Mouse (Mus musculus) CH12.LX (cell line): Measurements from ENCODE around the gene Fat2. TPM values are rescaled to one million over a fixed set of nuclear protein-coding genes. Genes with fewer than 3 reads are reported as not detected.

Experiments
- DNase-seq: peaks from one replicate; pipeline ENCODE4 v3.0.0-alpha.2; 2013; ENCODE audit errors: extremely low read depth
- H3K27ac ChIP-seq: 2 replicates; pipeline ENCODE4 v1.5.1; 2012; ENCODE audit warnings: low read depth, mild to moderate bottlenecking, control low read depth, moderate library complexity; ENCODE audit not compliant: insufficient read depth
- H3K27me3 ChIP-seq: replicated peaks from 2 replicates; pipeline ENCODE3; 2012; ENCODE audit warnings: inconsistent platforms
- H3K36me3 ChIP-seq, 2 experiments: replicated peaks in 1 of 2; 2 replicates each; pipeline versions ENCODE3 to v1.6.1; 2012; ENCODE audit warnings: inconsistent platforms in 1 of 2, low read length in 1 of 2, mild to moderate bottlenecking in 1 of 2, mixed read lengths in 1 of 2, moderate library complexity in 1 of 2; ENCODE audit not compliant: control insufficient read depth in 1 of 2, insufficient read depth in 1 of 2
- H3K4me1 ChIP-seq, 2 experiments: 2 replicates each; pipeline ENCODE4 v1.6.1; 2012; ENCODE audit warnings: inconsistent platforms in 1 of 2, moderate library complexity in 1 of 2; ENCODE audit not compliant: insufficient read depth in 2 of 2, control insufficient read depth in 1 of 2
- H3K4me2 ChIP-seq: 2 replicates; pipeline ENCODE4 v1.6.1; 2012; ENCODE audit warnings: low read depth, mild to moderate bottlenecking, control low read depth; ENCODE audit not compliant: poor library complexity, insufficient read depth, severe bottlenecking
- H3K4me3 ChIP-seq, 3 experiments: fragments of 150-350 bp in 1 of 3; sonication (generic) in 1 of 3; replicated peaks in 1 of 3; 2 replicates each; pipeline versions ENCODE3 to v1.5.1; 2011 to 2012; ENCODE audit warnings: low read depth in 2 of 3, low read length in 2 of 3, mild to moderate bottlenecking in 2 of 3, moderate library complexity in 2 of 3, control low read depth in 1 of 3, improper control_type of control experiment in 1 of 3, inconsistent platforms in 1 of 3, mixed read lengths in 1 of 3; ENCODE audit not compliant: poor library complexity in 1 of 3
- H3K79me2 ChIP-seq: replicated peaks from 2 replicates; pipeline ENCODE4 v1.6.1; 2012; ENCODE audit warnings: mild to moderate bottlenecking, moderate library complexity; ENCODE audit not compliant: control insufficient read depth, poor library complexity, insufficient read depth, severe bottlenecking; ENCODE audit errors: extremely low read depth
- H3K9ac ChIP-seq: 2 replicates; pipeline ENCODE4 v1.6.1; 2012; ENCODE audit warnings: low read depth, mild to moderate bottlenecking, control low read depth, moderate library complexity; ENCODE audit not compliant: insufficient read depth
- H3K9me3 ChIP-seq: replicated peaks from 2 replicates; pipeline ENCODE3; 2012; ENCODE audit warnings: low read length, inconsistent platforms, mixed read lengths
- BHLHE40 ChIP-seq: IDR thresholded peaks from 2 replicates; pipeline ENCODE4 v1.6.1; 2011; ENCODE audit warnings: mild to moderate bottlenecking, low read depth, low read length, improper control_type of control experiment
- CHD1 ChIP-seq: IDR thresholded peaks from 2 replicates; pipeline ENCODE4 v1.6.1; 2012; ENCODE audit warnings: low read depth, low read length, improper control_type of control experiment, inconsistent platforms
- E2F4 ChIP-seq: IDR thresholded peaks from 2 replicates; pipeline ENCODE4 v1.6.1; 2011; ENCODE audit warnings: low read depth, low read length, improper control_type of control experiment; ENCODE audit not compliant: insufficient replicate concordance
- EP300 ChIP-seq: IDR thresholded peaks from 2 replicates; pipeline ENCODE4 v1.6.1; 2011; ENCODE audit warnings: low read length, improper control_type of control experiment
- ETS1 ChIP-seq: conservative IDR thresholded peaks from 2 replicates; pipeline ENCODE4 v1.6.1; 2012; ENCODE audit warnings: low read depth, mild to moderate bottlenecking, inconsistent platforms, low read length, improper control_type of control experiment, moderate library complexity
- GABPA ChIP-seq: IDR thresholded peaks from 2 replicates; pipeline ENCODE4 v1.6.1; 2012; ENCODE audit warnings: low read depth, low read length, improper control_type of control experiment, inconsistent platforms; ENCODE audit not compliant: insufficient replicate concordance
- HCFC1 ChIP-seq: IDR thresholded peaks from 2 replicates; pipeline ENCODE4 v1.6.1; 2012; ENCODE audit warnings: low read depth, mild to moderate bottlenecking, inconsistent platforms, low read length, improper control_type of control experiment
- IRF4 ChIP-seq: IDR thresholded peaks from 2 replicates; pipeline ENCODE4 v1.6.1; 2014; ENCODE audit warnings: low read depth, mild to moderate bottlenecking, inconsistent platforms, low read length, improper control_type of control experiment
- JUN ChIP-seq: IDR thresholded peaks from 2 replicates; pipeline ENCODE4 v1.6.1; 2011; ENCODE audit warnings: low read depth, mild to moderate bottlenecking, low read length, improper control_type of control experiment, moderate library complexity; ENCODE audit not compliant: insufficient read depth
- JUND ChIP-seq: conservative IDR thresholded peaks from 2 replicates; pipeline ENCODE4 v1.6.1; 2011; ENCODE audit warnings: low read depth, low read length, improper control_type of control experiment
- MAFK ChIP-seq: IDR thresholded peaks from 2 replicates; pipeline ENCODE4 v1.6.1; 2011; ENCODE audit warnings: low read length, improper control_type of control experiment; ENCODE audit not compliant: insufficient replicate concordance
- MAX ChIP-seq: IDR thresholded peaks from 2 replicates; pipeline ENCODE4 v1.6.1; 2011; ENCODE audit warnings: low read length, improper control_type of control experiment
- MEF2A ChIP-seq: IDR thresholded peaks from 2 replicates; pipeline ENCODE4 v1.6.1; 2014; ENCODE audit warnings: low read depth, mild to moderate bottlenecking, inconsistent platforms, low read length, improper control_type of control experiment, borderline replicate concordance
- MXI1 ChIP-seq: IDR thresholded peaks from 2 replicates; pipeline ENCODE4 v1.6.1; 2011; ENCODE audit warnings: mild to moderate bottlenecking, low read depth, low read length, improper control_type of control experiment
- MYC ChIP-seq: IDR thresholded peaks from 2 replicates; pipeline ENCODE4 v1.6.1; 2011; ENCODE audit warnings: low read depth, mild to moderate bottlenecking, improper control_type of control experiment, low read length
- NELFE ChIP-seq: IDR thresholded peaks from 2 replicates; pipeline ENCODE4 v1.6.1; 2011; ENCODE audit warnings: low read depth, low read length, improper control_type of control experiment
- PAX5 ChIP-seq: IDR thresholded peaks from 2 replicates; pipeline ENCODE4 v1.6.1; 2012; ENCODE audit warnings: low read length, inconsistent platforms, mixed read lengths
- POLR2A ChIP-seq: IDR thresholded peaks from 2 replicates; pipeline ENCODE4 v1.6.1; 2011; ENCODE audit warnings: low read depth, mild to moderate bottlenecking, improper control_type of control experiment, low read length
- POLR2AphosphoS2 ChIP-seq: IDR thresholded peaks from 2 replicates; pipeline ENCODE4 v1.6.1; 2011; ENCODE audit warnings: low read depth, low read length, improper control_type of control experiment
- RCOR1 ChIP-seq: conservative IDR thresholded peaks from 2 replicates; pipeline ENCODE4 v1.6.1; 2012; ENCODE audit warnings: low read depth, mild to moderate bottlenecking, inconsistent platforms, low read length, improper control_type of control experiment
- SIN3A ChIP-seq: IDR thresholded peaks from 2 replicates; pipeline ENCODE4 v1.6.1; 2012; ENCODE audit warnings: low read length, improper control_type of control experiment, inconsistent platforms
- TBP ChIP-seq: conservative IDR thresholded peaks from 2 replicates; pipeline ENCODE4 v1.6.1; 2011; ENCODE audit warnings: low read depth, low read length, improper control_type of control experiment
- UBTF ChIP-seq: IDR thresholded peaks from 2 replicates; pipeline ENCODE4 v1.6.1; 2012; ENCODE audit warnings: low read depth, mild to moderate bottlenecking, inconsistent platforms, low read length, improper control_type of control experiment, moderate library complexity
- ZC3H11A ChIP-seq: IDR thresholded peaks from 2 replicates; pipeline ENCODE4 v1.6.1; 2012; ENCODE audit warnings: low read depth, mild to moderate bottlenecking, inconsistent platforms, low read length, improper control_type of control experiment
- ZKSCAN1 ChIP-seq: IDR thresholded peaks from 2 replicates; pipeline ENCODE4 v1.6.1; 2012; ENCODE audit warnings: low read depth, inconsistent platforms, low read length, improper control_type of control experiment, borderline replicate concordance
- ZMIZ1 ChIP-seq: IDR thresholded peaks from 2 replicates; pipeline ENCODE4 v1.6.1; 2012; ENCODE audit warnings: low read depth, mild to moderate bottlenecking, inconsistent platforms, low read length, improper control_type of control experiment
- dilution Hi-C: fragments of 300-500 bp; cut with MboI; formaldehyde crosslinking; loops from 2 replicates; pipeline ENCODE4 v1.14.3; 2020; ENCODE audit warnings: low sequenced_read_pairs; ENCODE audit not compliant: extremely low pct_unique_long_range_greater_than_20kb, extremely low pct_ligation_motif_present
- in situ Hi-C: fragments of 300-500 bp; cut with MboI; formaldehyde crosslinking; loops from 3 replicates; pipeline ENCODE4 v1.14.3; 2019; ENCODE audit warnings: low sequenced_read_pairs, low pct_ligation_motif_present, low pct_unique_long_range_greater_than_20kb, mixed read lengths
- polyA plus RNA-seq: library from polyadenylated mRNA; unstranded; fragments of >175 nt; gene quantifications from 2 replicates; pipeline ENCODE4 v1.2.1, GENCODE M21; 2012; ENCODE audit warnings: low read depth; ENCODE audit not compliant: insufficient read length
- total RNA-seq, 2 experiments: library from RNA; depleted of rRNA; stranded (reverse); fragments of 300-350 nt in 1 of 2; fragments of >200 nt in 1 of 2; gene quantifications; 2 replicates each; pipeline ENCODE4 v1.2.3; 2012 to 2014

The Fat2 gene
- total and polyA plus RNA-seq, 3 experiments = under 0.01 TPM; not detected in 2

GRCm38 (mm10) chr11:55217880-55218279, 118.5 kb downstream of the Fat2 start:
- in situ Hi-C loops (no loop called here), dilution Hi-C loops (no loop called here)
- no peak for TF ChIP-seq GABPA
- TF ChIP-seq IRF4 = no peak
- TF ChIP-seq EP300 = no peak
- TF ChIP-seq MAFK = no peak
- no peak for TF ChIP-seq UBTF
- TF ChIP-seq RCOR1 = no peak
- no peak for TF ChIP-seq BHLHE40
- TF ChIP-seq ZC3H11A = no peak
- no peak for TF ChIP-seq MXI1
- no peak for TF ChIP-seq HCFC1
- no peak for TF ChIP-seq PAX5
- TF ChIP-seq MYC = no peak
- no peak for TF ChIP-seq MAX
- no peak for TF ChIP-seq ZMIZ1
- TF ChIP-seq ZKSCAN1 = no peak
- no peak for TF ChIP-seq CHD1
- H3K9ac ChIP-seq = no peak overlapping the region
- H3K79me2 ChIP-seq = no peaks in the 10 kb centered on the region
- H3K27ac ChIP-seq = no peak overlapping the region
- no peak overlapping the region for H3K4me3 ChIP-seq
- no peak overlapping the region for H3K4me2 ChIP-seq
- DNase-seq = no peak
- no peaks in the 10 kb centered on the region for H3K27me3 ChIP-seq
- no peaks in the 10 kb centered on the region for H3K4me1 ChIP-seq
- peaks cover 7 to 72% of the 10 kb centered on the region in 2 experiments for H3K36me3 ChIP-seq
- H3K9me3 ChIP-seq = no peaks in the 10 kb centered on the region

GRCm38 (mm10) chr11:55217418-55217817, 118.9 kb downstream of the Fat2 start:
- Histone ChIP-seq H3K36me3 (peaks cover 7 to 70% of the 10 kb centered on the region in 2 experiments), H3K9ac (no peak overlapping the region), H3K4me1 (no peaks in the 10 kb centered on the region), H3K9me3 (no peaks in the 10 kb centered on the region), H3K27ac (no peak overlapping the region), H3K27me3 (no peaks in the 10 kb centered on the region), H3K79me2 (no peaks in the 10 kb centered on the region), H3K4me3 (no peak overlapping the region), H3K4me2 (no peak overlapping the region)
- in situ Hi-C loops (no loop called here), dilution Hi-C loops (no loop called here)
- TF ChIP-seq SIN3A (no peak), TBP (no peak), RCOR1 (no peak), ETS1 (no peak), E2F4 (no peak), POLR2A (no peak), NELFE (no peak), JUND (no peak), GABPA (no peak), ZC3H11A (no peak), JUN (no peak), HCFC1 (no peak), POLR2AphosphoS2 (no peak), MAX (no peak), MEF2A (no peak), MYC (no peak)
- no peak for DNase-seq
